Mouse (Mus musculus): Measurements from ENCODE around the gene Tmcc1. TPM values are rescaled to one million over a fixed set of nuclear protein-coding genes. Genes with fewer than 3 reads are reported as not detected.

Gene Tmcc1
- polyA plus RNA-seq, 1 experiment from 2014 or later = 21.0 TPM

DNA sequence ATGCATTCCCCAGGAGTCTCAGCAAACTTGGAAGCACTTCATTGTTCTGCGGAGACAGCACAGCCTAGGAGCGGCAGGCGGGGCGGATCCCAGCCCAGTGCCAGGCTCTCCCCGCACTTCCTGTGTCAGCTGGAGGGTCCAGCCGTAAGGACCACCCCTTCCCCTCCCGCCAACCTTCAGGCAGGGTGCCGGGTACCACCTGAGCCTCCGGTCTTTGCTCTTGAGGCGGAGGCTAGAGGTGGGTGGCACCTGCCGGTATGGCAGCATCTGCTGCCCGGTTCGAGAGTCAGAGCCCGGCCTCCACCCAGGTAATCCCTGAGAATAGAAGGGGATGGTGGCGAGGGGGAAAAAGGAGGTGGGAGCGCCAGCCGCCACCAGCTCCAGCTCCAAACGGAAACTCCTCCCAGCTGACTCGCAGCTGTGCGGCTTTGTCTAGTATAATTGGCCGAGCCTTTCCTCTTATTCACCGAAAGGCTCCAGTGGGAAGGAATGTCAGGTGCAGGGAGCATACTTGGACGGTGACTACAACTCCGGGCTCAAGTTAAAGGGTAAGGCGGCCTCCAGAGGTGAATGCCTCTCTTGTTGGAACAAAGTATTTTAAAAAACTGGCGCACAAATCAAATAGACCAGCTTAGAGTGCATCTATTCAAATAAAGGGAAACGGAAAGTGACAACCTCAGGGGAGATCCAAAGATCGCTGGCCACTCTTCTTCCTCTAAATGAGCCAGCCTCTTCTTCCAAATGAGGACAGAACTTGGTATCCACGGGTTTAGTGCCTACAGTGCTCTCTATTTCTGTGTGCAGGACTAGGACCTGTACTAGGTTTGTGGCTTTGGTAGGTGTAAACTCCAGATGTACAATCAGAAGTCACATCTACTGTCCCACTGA, 85.6 kb downstream of the Tmcc1 start:
- Histone ChIP-seq H3K4me2 (ENCODE audit: low read depth, low read length, severe bottlenecking) (peak overlapping the region; percentile 76), H3K4me1 (replicated peaks; ENCODE audit: control insufficient read depth, insufficient read depth, low read length) (no peaks in the 10 kb centered on the region), H3K9me3 (ENCODE audit: control insufficient read depth, low read length) (no peaks in the 10 kb centered on the region), H3K9ac (ENCODE audit: low read length) (peak overlapping the region; percentile 67), H3K4me3 (ENCODE audit: low read depth, low read length) (peak overlapping the region; percentile 49), H3K27ac (ENCODE audit: low read depth, low read length) (peak overlapping the region; percentile 73), H3K36me3 (ENCODE audit: control insufficient read depth, insufficient read depth, low read length) (no peaks in the 10 kb centered on the region), H3K27me3 (ENCODE audit: control insufficient read depth, insufficient read depth, low read length) (no peaks in the 10 kb centered on the region)
- ATAC-seq (replicated peaks; ENCODE audit: low FRiP score) (peak; percentile 98), DNase-seq (ENCODE audit: low spot score) (peak; percentile 82)
- under 1% methylated on average over 29 of the region's 29 CpGs for WGBS

DNA sequence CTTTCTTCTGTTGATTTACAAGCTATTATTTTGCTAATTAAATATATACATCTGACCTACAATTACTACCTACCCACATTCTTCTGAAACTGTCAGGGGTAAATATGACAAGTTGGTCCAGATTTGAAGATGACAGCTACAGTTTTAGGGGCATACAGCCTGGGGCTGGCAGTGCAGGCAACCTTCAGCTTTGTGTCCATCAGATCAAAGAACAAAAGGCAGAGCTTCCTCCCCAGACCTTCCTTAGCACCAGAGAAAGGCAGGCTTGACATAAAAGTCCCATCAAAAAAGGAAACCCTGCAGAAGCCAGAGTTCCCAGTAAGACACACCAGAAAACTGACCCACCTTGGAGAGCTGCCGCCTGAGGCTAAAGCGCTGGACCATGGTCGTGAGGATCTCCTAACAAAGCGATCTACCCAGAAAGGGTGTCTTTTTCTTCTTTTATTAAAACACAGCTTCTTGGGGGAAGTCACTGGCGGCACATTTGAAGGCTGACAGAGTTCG, 86.3 kb downstream of the Tmcc1 start:
- Histone ChIP-seq H3K27me3 (ENCODE audit: control insufficient read depth, insufficient read depth, low read length) (no peaks in the 10 kb centered on the region), H3K4me2 (ENCODE audit: low read depth, low read length, severe bottlenecking) (peak overlapping the region; percentile 76), H3K4me1 (replicated peaks; ENCODE audit: control insufficient read depth, insufficient read depth, low read length) (no peaks in the 10 kb centered on the region), H3K27ac (ENCODE audit: low read depth, low read length) (no peak overlapping the region; the same call in 1 of the 2 replicates), H3K9me3 (ENCODE audit: control insufficient read depth, low read length) (no peaks in the 10 kb centered on the region), H3K9ac (ENCODE audit: low read length) (peak overlapping the region; percentile 67), H3K36me3 (ENCODE audit: control insufficient read depth, insufficient read depth, low read length) (no peaks in the 10 kb centered on the region), H3K4me3 (ENCODE audit: low read depth, low read length) (peak overlapping the region; percentile 49)
- DNase-seq (ENCODE audit: low spot score) = peak; percentile 47
- ATAC-seq (replicated peaks; ENCODE audit: low FRiP score) = peak; percentile 16
- WGBS = 1% methylated on average over 6 of the region's 6 CpGs

GRCm38 (mm10) chr6:116097579-116097978, 95.7 kb downstream of the Tmcc1 start:
- Histone ChIP-seq H3K9ac (ENCODE audit: low read length) (no peak overlapping the region), H3K4me2 (ENCODE audit: low read depth, low read length, severe bottlenecking) (no peak overlapping the region)
- WGBS = 89% methylated on average over 2 of the region's 2 CpGs

GRCm38 (mm10) chr6:116089402-116089801, 103.9 kb downstream of the Tmcc1 start:
- no peaks in the 10 kb centered on the region for H3K9me3 ChIP-seq (ENCODE audit: control insufficient read depth, low read length)
- no peaks in the 10 kb centered on the region for H3K4me1 ChIP-seq (replicated peaks; ENCODE audit: control insufficient read depth, insufficient read depth, low read length)
- no peak overlapping the region for H3K4me3 ChIP-seq (ENCODE audit: low read depth, low read length)
- DNase-seq (ENCODE audit: low spot score) = no peak
- H3K27me3 ChIP-seq (ENCODE audit: control insufficient read depth, insufficient read depth, low read length) = no peaks in the 10 kb centered on the region
- no peak overlapping the region for H3K27ac ChIP-seq (ENCODE audit: low read depth, low read length)
- ATAC-seq (replicated peaks; ENCODE audit: low FRiP score) = no peak
- no peak overlapping the region for H3K9ac ChIP-seq (ENCODE audit: low read length)
- H3K4me2 ChIP-seq (ENCODE audit: low read depth, low read length, severe bottlenecking) = no peak overlapping the region
- no peaks in the 10 kb centered on the region for H3K36me3 ChIP-seq (ENCODE audit: control insufficient read depth, insufficient read depth, low read length)

More at GRCm38 (mm10) chr6:116097579-116097978, 95.7 kb downstream of the Tmcc1 start:
- H3K4me3 ChIP-seq (ENCODE audit: low read depth, low read length) = no peak overlapping the region
- H3K27ac ChIP-seq (ENCODE audit: low read depth, low read length) = no peak overlapping the region
- H3K27me3 ChIP-seq (ENCODE audit: control insufficient read depth, insufficient read depth, low read length) = no peaks in the 10 kb centered on the region
- H3K9me3 ChIP-seq (ENCODE audit: control insufficient read depth, low read length) = no peaks in the 10 kb centered on the region
- ATAC-seq (replicated peaks; ENCODE audit: low FRiP score) (no peak), DNase-seq (ENCODE audit: low spot score) (no peak)
- H3K4me1 ChIP-seq (replicated peaks; ENCODE audit: control insufficient read depth, insufficient read depth, low read length) = no peaks in the 10 kb centered on the region
- H3K36me3 ChIP-seq (ENCODE audit: control insufficient read depth, insufficient read depth, low read length) = no peaks in the 10 kb centered on the region

GRCm38 (mm10) chr6:116086036-116086435, 107.2 kb downstream of the Tmcc1 start:
- H3K4me2 ChIP-seq (ENCODE audit: low read depth, low read length, severe bottlenecking) = no peak overlapping the region
- H3K9ac ChIP-seq (ENCODE audit: low read length) = no peak overlapping the region
- no peaks in the 10 kb centered on the region for H3K27me3 ChIP-seq (ENCODE audit: control insufficient read depth, insufficient read depth, low read length)
- 100% methylated on average over 1 of the region's 1 CpGs for WGBS
- no peaks in the 10 kb centered on the region for H3K9me3 ChIP-seq (ENCODE audit: control insufficient read depth, low read length)
- no peak overlapping the region for H3K27ac ChIP-seq (ENCODE audit: low read depth, low read length)
- no peaks in the 10 kb centered on the region for H3K36me3 ChIP-seq (ENCODE audit: control insufficient read depth, insufficient read depth, low read length)
- no peak overlapping the region for H3K4me3 ChIP-seq (ENCODE audit: low read depth, low read length)
- no peak for ATAC-seq (replicated peaks; ENCODE audit: low FRiP score)
- no peak for DNase-seq (ENCODE audit: low spot score)
- H3K4me1 ChIP-seq (replicated peaks; ENCODE audit: control insufficient read depth, insufficient read depth, low read length) = no peaks in the 10 kb centered on the region

- WGBS = 77% methylated on average over 1 of the region's 1 CpGs
- no peak for ATAC-seq (replicated peaks; ENCODE audit: low FRiP score)
Measured at GRCm38 (mm10) chr6:116082239-116082638, 111.0 kb downstream of the Tmcc1 start.

DNA sequence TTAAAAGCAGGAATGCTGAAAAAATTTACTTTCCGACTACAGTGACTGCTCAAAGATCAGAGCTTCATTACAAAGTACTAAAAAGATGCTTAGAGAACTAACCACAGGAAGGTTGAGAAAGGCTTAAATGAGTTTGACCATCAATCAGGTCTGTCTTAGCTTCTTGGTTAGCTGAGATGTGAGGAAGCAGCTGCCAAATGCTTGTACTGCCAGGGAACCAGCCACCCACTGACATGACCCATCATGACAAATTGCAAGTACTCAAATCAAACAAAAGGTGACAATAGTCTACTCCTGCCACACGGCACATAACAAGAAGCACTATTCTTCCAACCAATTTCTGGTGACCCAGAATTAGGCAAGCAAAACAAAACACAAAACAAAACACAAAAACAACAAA, 111.9 kb downstream of the Tmcc1 start:
- Histone ChIP-seq H3K4me2 (ENCODE audit: low read depth, low read length, severe bottlenecking) (no peak overlapping the region), H3K27me3 (ENCODE audit: control insufficient read depth, insufficient read depth, low read length) (no peaks in the 10 kb centered on the region), H3K9ac (ENCODE audit: low read length) (no peak overlapping the region), H3K36me3 (ENCODE audit: control insufficient read depth, insufficient read depth, low read length) (no peaks in the 10 kb centered on the region), H3K4me3 (ENCODE audit: low read depth, low read length) (no peak overlapping the region), H3K9me3 (ENCODE audit: control insufficient read depth, low read length) (no peaks in the 10 kb centered on the region), H3K27ac (ENCODE audit: low read depth, low read length) (no peak overlapping the region), H3K4me1 (replicated peaks; ENCODE audit: control insufficient read depth, insufficient read depth, low read length) (no peaks in the 10 kb centered on the region)
- DNase-seq (ENCODE audit: low spot score) (no peak), ATAC-seq (replicated peaks; ENCODE audit: low FRiP score) (no peak)
- 57% methylated on average over 2 of the region's 2 CpGs for WGBS

More at GRCm38 (mm10) chr6:116082239-116082638, 111.0 kb downstream of the Tmcc1 start:
- Histone ChIP-seq H3K36me3 (ENCODE audit: control insufficient read depth, insufficient read depth, low read length) (no peaks in the 10 kb centered on the region), H3K4me1 (replicated peaks; ENCODE audit: control insufficient read depth, insufficient read depth, low read length) (no peaks in the 10 kb centered on the region), H3K4me2 (ENCODE audit: low read depth, low read length, severe bottlenecking) (no peak overlapping the region), H3K27ac (ENCODE audit: low read depth, low read length) (no peak overlapping the region), H3K27me3 (ENCODE audit: control insufficient read depth, insufficient read depth, low read length) (no peaks in the 10 kb centered on the region), H3K4me3 (ENCODE audit: low read depth, low read length) (no peak overlapping the region), H3K9me3 (ENCODE audit: control insufficient read depth, low read length) (no peaks in the 10 kb centered on the region), H3K9ac (ENCODE audit: low read length) (no peak overlapping the region)
- no peak for DNase-seq (ENCODE audit: low spot score)

GRCm38 (mm10) chr6:116080756-116081155, 112.5 kb downstream of the Tmcc1 start:
- ATAC-seq (replicated peaks; ENCODE audit: low FRiP score) = no peak
- WGBS = 88% methylated on average over 5 of the region's 5 CpGs

More at GRCm38 (mm10) chr6:116080756-116081155, 112.5 kb downstream of the Tmcc1 start:
- Histone ChIP-seq H3K36me3 (ENCODE audit: control insufficient read depth, insufficient read depth, low read length) (no peaks in the 10 kb centered on the region), H3K4me2 (ENCODE audit: low read depth, low read length, severe bottlenecking) (no peak overlapping the region), H3K27me3 (ENCODE audit: control insufficient read depth, insufficient read depth, low read length) (no peaks in the 10 kb centered on the region), H3K4me1 (replicated peaks; ENCODE audit: control insufficient read depth, insufficient read depth, low read length) (no peaks in the 10 kb centered on the region), H3K4me3 (ENCODE audit: low read depth, low read length) (no peak overlapping the region), H3K9me3 (ENCODE audit: control insufficient read depth, low read length) (no peaks in the 10 kb centered on the region), H3K27ac (ENCODE audit: low read depth, low read length) (no peak overlapping the region), H3K9ac (ENCODE audit: low read length) (no peak overlapping the region)
- no peak for DNase-seq (ENCODE audit: low spot score)
